Mouse (Mus musculus): Measurements from ENCODE around the gene Abraxas2.

- TF ChIP-seq CTCF (IDR thresholded peaks at IDR 0.05): peak; percentile 28
- TF ChIP-seq EP300 (IDR thresholded peaks at IDR 0.05; ENCODE audit: insufficient read depth, low read depth, low read length): no peak
Measured at GRCm38 (mm10) chr7:132903796-132904195, 44.8 kb downstream of the Abraxas2 start.
